Mouse (Mus musculus) mesoderm, embryonic 11.5 days (tissue): ENCODE results near the gene Kif19a.
A peak's percentile ranks its signal among the peaks of the same experiment; 100 is the strongest.

ENCODE experiments used
- DNase-seq: peaks from one replicate; pipeline ENCODE4 v3.0.0-alpha.2; 2012; ENCODE audit warnings: low read depth, low spot score

Gene Kif19a

DNA sequence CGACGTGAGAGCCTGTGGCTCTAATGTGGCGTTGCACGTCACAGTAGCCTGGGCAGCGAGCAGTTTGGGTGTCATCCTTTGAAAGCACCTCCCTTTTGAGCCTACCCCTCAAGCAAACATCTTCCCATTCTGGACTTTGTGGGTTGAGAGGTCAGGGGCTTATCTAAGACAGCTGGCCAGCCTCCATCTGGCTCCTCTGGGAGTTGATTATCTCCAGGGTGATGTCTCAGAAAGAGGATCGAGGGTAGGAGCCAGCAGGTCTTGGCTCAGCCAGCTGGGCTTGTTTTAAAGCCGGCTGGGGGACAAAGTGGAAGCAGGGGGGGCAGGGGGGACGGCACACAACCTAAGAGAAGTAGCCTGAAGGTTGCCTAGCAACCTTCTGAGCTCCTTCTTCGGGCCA, 14.9 kb downstream of the Kif19a start:
- no peak for DNase-seq

DNA sequence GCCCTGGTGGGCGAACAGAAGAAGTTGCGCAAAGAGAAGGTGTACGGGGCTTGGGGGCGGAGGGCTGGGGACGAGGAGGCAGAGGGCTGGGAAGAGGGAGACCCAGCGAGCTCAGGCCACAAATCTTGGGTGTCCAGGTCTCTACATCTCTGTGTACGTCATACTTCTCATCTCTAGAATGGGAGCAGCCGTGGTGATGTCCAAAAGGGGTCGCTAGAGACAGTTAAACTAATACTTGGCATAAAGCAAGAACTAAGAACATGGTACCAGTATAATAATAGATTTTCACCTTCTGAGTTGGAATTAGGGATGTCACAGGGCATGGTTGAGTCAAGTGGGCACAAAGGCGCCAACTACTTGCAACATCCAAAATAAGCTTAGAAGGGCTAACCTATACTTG, 20.7 kb downstream of the Kif19a start:
- no peak for DNase-seq

DNA sequence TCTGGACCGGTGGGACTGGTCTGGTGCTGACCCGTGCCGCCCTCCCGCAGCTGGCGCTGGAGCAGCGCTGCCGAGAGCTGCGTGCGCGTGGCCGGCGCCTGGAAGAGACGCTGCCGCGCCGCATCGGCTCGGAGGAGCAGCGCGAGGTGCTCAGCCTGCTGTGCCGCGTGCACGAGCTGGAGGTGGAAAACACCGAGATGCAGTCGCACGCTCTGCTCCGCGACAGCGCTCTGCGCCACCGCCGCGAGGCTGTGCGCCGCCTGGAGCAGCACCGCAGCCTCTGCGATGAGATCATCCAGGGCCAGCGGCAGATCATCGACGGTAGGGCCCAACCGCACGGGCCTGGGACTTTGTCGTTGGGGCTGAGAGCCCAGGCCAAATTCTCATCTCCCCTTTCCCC, 21.1 kb downstream of the Kif19a start:
- peak; percentile 66 for DNase-seq

DNA sequence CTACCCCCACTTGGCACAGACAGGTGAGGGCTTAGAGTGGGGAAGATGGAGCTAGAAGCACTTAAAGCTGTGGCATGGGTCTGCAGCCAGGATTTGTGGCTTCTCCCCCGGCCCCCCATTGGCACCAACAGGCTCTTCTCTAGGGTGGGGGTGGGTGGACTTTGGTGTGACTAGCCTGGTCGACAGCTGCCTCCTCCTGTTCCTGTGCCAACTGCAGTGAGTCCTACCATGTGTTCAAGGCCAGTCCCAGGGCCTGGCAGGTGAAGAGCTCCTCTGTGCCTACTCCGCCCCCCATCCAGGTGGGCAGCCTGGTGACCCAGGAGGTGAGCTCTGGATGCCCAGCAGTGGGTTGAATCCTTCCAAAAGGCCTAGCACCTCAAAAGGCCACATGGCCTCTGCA, 22.4 kb downstream of the Kif19a start:
- DNase-seq: no peak

DNA sequence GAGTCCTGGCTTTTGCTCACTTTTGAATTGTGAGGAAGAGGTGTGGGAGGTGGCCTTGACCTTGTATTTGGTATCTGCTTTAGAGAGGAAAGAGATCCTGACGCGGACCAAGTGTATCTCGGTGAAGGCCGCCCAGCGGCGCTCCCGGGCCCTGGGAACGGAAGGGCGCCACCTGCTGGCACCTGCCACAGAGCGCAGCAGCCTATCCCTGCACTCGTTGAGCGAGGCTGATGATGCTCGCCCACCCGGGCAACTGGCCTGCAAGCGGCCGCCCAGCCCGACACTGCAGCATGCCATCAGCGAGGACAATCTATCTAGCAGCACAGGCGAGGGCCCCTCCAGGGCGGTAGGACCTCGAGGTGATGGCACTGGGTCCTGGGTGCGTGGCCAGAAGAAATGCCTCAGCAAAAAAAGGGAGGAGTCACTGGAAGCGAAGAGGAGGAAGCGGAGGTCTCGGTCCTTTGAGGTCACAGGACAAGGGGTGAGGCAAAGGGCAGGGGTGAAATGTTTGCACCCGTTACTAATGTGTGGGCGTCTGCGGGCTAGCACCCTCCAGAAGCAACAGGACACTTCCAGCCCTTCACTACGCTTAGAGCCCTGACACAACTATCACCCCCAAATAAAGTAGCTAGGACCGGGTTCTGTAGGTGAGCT, 24.0 kb downstream of the Kif19a start:
- DNase-seq: peak; percentile 88

DNA sequence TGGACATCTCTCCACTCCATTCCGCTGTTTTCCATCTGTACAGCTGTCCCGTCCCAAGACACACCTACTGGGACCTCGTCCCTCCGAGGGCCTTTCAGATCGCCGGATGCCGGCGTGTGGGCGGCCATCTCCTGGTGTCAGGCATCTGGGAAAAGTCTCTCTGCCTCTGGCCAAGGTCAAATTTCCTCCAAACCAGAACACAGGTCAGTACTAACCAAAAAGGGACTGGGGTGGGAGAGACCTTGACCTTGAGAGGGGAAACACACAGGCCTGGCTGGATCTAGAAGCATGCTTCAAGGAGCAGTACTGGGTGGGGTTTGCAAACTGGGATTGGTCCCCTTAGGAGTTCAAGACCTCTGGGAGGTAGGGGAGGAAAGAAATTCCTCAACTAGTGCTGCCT, 24.5 kb downstream of the Kif19a start:
- no peak for DNase-seq

DNA sequence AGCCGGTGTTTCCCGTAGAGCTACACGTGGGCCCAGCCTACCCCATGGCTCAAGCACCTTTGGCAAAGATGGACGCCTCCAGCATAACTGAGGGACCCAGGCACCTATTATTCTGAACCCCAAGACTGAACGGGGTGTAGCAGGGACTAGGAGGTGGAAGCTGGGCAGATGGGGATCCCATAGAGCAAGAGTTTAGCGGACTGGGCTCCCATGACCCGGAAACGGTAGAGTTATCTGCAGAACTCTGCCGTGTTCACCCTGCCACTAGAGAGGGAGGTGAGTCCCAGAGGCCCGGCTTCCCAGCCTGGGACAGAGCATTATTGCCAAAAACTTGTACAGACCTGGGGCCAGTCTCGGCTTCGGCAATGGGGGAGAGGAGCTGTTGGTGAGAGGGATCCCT, 25.0 kb downstream of the Kif19a start:
- DNase-seq: no peak

DNA sequence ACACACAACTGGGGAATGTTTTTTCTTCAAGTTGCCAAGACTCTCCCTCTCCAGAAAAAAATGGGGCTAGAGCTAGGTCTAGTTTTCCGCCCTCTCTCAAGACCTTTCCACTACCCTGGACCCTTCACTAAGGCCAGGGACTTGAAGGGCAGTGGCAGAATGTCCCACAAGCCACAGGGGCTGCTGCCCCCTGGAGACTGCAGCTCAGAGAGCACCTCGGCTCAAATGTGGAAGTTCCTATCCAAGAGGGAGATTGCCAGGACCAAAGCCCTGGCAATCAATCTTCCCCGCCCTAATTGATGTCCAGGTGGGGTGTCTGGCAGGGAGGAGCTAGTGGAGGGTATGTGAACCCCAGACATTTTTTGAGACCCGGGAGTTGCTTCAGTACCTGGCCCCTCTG, 25.7 kb downstream of the Kif19a start:
- DNase-seq: no peak

DNA sequence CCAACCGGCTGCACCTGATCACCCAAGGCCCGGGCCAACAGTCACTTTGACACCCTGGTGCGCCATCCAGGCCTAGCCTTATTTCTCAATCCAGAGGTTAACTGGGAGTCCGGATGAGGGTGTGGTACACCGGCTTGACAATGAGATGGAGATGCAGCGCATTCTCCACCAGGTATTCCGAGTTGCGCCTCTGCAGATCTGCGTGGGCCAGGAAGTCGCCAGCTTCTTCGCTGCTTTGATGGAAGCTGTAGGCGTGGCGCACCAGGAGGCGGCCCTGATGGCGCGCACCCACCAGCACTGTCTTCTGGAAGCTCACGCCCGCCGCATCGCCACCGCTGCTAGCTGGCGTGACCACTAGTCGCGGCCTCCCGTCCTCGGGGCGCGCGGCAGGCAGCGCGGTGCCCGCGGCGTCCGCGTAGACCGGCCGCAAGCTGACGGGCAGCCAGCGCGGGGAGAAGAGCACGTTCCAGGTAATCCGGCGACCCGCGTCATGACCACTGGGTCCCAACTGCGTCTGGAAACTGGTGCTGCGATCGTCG, 26.2 kb downstream of the Kif19a start:
- no peak for DNase-seq

DNA sequence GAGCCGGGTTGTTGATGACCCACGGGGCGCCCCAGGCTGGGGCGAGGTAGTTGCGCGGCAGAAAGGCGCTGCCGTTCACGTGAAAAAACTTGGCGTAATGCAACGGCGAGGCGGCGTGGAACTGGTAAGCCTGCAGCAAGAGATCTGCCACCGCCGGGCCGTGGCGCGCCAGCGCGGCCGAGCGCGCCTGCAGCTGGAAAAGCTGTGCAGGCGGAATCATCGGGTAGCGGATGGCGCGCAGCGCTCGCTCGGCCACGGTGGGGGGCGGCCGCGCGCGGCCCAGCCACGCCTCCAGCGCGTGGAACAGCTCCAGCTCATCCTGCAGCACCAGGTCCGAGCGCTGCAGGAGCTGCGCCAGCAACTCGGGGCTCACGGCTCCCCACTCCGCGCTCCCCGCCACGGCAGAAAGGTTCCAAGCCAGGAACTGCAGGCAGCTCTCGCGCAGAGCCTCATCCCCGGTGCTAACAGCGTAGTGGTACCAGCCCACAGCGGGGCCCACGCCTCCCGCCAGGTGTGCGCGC, 26.8 kb downstream of the Kif19a start:
- peak; percentile 48 for DNase-seq

DNA sequence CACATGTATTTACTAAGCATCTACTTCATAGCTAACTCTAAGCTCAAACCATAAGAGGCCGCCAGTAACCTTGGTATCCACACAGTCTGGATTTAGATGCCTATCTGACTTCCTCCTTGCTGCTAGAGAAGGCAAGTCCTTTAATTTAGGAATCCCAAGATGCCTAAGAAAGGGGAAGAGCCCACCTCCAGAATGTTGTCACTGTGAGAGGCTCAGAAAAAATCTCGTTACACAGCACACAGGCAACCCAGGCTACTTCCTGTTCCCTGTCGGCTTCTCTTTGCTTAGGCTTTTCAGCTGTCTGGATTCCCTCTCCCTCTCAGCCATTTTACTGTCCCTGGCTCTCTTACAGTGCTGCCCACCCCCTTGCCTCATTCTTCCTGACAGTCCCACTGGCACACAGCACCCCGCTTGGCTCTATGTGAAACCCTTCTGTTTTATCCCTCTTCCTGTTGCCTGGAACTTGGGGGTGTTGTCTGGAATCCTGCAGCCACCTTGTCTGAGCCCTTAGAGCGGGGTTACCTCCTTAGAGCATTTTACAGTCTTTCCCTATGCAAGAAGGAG, 27.8 kb downstream of the Kif19a start:
- no peak for DNase-seq

DNA sequence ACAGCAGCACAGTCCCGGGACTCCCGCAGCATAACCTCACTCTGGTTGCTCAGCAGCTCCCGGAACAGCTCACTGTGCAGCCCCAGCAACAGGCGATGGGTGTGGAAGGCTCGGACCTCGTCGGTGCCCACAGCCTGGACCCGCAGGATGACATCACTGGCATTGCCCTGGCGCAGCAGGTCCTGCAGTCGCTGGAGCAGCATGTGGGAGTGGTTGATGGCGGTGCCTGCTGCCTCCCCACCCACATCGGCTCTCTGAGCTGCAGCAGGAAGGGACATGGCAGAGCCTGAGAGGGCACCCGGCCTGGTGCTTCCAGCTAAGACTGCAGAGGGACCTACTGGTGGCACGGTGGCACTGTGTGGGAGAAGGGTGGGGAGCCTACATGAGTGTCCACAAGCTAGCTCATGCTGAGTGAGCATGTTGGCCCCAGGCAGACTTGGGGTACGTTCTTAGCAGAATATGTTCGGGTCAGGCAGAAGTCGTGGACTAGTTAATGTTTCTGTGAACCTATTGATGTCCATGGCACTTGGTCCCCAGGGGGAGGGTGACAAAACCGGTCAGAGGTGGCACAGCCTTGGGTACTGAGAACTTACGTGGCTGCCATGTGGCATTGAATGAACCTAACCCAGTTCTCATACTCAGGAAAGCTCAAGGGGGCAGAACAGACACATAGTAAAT, 28.8 kb downstream of the Kif19a start:
- no peak for DNase-seq

DNA sequence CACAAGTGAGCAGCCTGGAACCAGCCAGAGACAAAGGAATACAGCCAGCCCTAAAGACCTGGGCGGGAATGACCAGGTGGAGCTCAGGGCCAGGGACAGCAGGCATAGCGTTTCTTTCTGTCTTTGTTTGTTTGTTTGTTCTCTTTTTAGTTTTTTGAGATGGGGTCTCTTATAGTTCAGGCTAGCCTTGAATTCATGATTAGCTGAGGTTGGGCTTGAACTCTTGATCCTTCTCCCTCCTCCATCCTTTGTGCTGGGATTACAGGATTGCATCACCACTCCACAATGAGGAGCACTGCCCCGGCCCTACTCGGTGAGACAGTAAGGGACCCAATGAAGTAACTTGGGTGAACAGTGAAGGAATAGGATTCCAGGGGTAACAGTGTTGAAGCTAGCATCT, 29.5 kb downstream of the Kif19a start:
- no peak for DNase-seq

DNA sequence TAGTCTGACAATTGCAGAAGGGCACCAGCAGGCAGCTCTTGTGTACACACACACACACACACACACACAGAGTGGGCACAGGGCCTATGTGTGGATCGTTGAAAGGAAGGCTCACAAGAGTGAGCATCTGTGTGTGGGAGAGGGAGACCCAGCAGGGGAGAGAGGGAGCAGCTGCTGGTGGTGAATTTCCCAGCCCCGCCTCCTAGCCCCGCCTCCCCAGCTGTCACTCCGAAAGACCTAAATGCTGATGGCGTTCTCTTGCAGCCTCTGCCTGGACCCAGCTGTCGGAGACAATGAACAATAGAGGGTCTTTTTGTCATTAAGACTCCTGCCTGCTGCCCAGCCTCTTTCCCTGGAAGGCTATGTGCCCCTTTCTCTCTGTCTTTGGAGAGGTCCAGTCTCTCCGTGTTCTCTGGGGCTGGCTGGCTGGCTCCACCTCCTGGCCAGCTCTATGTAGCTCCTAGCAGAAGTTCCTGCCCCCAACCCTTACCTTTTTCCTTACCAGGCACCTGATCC, 30.1 kb downstream of the Kif19a start:
- DNase-seq: peak; percentile 88

DNA sequence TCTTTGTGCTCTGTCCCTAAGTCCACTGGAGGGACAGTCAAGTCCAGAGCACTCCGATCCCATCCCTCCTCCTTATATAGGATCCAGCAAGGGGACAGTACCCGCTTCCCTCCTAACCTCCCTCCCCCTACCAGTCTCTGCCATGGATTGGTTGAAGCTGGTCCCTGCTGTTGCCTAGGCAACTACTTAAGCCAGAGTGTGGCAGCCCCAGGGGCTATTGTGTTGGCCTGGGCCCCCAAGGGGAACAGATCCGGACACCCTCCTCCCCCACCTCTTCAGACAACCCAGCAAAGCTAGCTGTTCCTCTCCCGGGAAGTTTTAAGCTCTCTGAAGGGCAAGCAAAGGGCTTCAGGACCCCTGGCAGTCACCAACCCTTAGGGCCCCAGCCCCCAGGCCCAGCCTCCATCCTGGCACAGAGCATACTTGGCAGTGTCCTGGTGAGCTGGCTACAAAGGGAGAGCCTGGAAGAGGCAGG, 30.7 kb downstream of the Kif19a start, which contains the start of gene Btbd17:
Gene Btbd17 (minus strand): TSS at position 98 of the 475 bp plus-strand sequence.
- peak; percentile 82 for DNase-seq

DNA sequence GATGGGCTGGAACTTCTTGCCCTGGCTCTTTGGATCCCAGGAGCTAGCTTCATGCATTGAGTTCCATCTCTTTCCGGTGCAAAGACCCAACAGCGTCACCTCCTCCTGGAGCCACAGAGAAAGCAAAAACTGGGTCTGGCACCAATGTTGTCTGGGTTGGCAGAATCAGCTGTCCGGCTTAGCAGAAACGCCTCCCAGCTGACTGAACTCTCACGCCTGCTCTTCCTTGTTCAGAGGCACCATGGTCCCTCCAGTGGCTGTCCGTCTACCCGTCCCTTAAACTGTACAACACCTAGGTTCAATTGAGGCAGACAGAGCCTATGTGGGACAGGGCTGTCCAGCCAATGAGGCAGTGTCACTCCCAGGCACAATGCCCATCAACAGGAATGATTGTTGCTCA, 32.0 kb downstream of the Kif19a start:
- no peak for DNase-seq

DNA sequence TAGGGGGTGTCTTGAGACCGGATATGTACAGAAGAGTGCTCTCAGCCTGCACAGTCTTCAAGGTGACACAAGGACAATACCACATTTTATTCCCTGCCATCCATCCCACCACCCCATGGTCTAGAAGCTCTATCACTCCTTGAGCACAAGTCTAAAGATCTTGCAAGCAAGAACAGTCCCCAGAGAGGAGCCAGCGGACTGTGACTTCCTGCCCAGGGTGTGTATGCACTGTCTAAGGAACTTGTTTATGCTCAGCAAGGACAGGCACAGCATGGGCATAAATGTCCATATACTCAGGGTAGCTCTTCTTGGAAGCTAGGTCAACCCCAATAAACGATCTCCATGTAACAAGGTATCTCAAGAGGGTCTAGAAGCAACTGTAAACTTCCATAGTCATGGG, 32.8 kb downstream of the Kif19a start:
- DNase-seq: no peak

DNA sequence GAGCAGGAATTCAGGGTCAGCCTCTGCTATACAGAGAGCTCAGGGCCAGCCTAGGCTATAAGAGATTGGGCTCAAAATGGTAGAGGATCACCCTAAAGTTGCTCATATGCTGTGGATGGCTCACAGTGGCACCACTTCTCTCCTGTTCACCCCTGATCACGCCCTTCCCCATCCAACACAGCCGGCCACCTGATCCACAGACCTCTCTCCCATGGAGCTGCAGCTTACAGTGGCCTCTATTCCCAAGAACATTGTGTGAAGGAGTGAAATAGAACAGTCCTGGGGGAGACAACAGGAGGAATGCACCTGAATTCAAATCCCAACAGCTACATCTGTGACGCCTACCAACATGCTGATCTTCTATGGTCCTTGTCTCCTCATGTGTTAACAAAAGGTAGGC, 33.4 kb downstream of the Kif19a start, which contains the start of gene Gpr142:
Gene Gpr142 (plus strand): TSS at position 301 of the 400 bp plus-strand sequence.
- DNase-seq: no peak

DNA sequence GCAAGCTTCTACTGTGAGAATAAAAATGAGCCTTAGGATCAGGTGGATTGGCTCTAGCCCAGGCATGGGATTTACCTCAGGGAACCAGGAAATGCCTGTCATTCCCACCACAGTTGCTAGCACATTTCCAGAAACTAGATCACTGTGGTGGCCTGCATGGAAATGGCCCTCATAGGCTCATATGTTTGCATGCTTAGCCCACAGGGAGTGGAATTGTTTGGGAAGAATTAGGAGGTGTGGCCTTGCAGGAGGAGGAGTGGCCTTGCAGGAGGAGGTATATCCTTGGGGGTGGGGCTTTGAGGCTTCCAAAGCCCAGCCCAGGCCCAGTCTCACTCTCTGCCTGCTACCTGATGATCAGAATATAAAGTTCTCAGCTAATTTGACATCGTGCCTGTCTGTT, 36.7 kb downstream of the Kif19a start:
- no peak for DNase-seq

DNA sequence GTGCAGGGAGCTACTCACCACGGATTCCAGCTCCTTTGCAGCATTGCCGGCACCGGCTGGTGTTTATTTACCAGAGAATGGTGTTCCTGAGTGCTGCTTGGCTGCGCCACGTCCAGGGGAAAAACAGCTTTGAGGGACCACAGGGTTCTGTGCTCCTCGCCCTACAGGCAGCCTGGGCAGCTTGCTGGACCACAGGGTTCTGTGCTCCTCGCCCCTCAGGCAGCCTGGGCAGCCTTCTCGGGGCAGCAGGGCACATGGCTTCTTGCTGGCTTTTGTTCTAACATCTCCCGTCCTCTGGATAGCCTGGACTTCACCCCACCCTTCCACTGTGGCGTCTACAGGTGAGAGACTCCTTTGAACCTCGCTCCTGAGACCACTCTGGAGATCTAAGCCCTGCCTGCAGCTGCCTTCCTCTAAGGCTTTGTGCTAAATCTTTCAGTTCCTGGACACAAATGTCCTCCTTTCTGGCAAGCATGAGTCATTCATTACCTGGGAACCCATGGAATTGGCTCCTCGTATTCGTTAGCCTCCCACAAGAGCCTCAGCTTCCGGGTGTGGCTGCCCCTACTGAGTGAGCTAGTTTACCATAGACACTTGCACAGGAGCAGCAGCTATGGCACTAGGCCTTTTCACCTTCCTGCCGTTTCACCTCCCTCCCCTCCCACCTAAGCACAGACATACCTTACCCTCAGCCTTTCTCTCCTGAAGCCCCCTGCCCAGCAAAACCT, 37.5 kb downstream of the Kif19a start:
- no peak for DNase-seq

DNA sequence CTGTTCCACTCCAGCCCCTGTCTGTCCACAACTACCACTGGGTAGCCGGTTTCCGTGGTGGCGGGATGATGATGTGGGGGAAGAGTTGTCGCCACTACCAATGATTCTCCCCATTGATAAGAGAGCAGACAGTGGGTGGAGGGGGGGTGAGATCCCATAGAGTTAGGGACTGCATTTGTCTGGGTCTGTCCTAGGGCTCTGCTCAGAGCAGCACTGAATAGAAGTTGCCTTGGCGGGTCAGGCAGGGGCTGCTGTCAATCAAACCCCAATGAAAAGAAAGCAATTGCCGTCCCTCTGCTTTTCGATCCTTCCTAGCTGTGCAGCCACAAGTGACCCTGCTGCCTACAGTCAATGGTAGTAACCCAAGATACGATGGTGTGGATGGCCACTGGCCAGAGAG, 38.8 kb downstream of the Kif19a start:
- DNase-seq: no peak

DNA sequence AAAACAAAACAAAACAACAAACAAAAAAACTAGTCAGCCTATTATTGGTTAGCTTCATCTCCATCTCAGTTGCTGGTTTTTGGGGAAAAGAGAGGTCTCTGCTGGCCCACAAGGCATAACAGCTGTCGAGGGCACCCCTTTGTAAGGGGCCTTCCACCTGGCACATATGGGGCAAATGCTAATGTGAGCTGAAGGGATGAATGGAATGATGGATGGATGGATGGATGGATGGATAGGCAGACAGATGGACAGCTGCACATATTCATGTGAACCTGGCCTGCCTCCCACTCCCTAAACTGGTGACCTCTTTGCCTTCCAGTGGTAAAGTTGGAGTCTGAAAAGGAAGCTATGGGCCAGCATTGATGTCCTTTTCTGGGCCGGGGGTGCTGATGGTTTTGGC, 41.8 kb downstream of the Kif19a start:
- DNase-seq: no peak
